Mouse (Mus musculus): ENCODE measurements around the gene Spata16. TPM values are rescaled to one million over a fixed set of nuclear protein-coding genes. Genes with fewer than 3 reads are reported as not detected.

Gene Spata16
- polyA plus RNA-seq, 1 experiment = not detected

DNA sequence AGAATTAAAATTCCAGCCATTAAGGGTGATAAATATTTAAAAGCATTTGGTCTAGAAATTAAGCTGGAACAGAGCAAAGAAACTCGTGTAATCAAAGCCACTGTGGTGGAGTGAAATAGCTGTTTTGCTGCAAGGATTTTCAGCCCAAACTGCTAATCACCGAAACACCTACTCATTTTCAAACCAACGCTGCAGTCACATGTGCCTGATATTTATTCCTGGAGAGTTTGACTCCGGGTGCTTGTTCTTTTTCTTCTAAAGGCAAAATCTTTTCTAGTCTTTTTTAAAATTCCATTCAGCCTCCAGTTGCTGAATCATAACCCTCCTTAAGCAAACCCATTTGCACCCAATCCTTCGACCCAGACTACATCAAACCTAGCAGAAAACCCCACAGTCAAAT, 329.4 kb downstream of the Spata16 start:
- Histone ChIP-seq H3K36me3 (replicated peaks; ENCODE audit: low read length) (no peaks in the 10 kb centered on the region), H3K9me3 (no peaks in the 10 kb centered on the region), H3K4me1 (no peaks in the 10 kb centered on the region), H3K27me3 (replicated peaks) (no peaks in the 10 kb centered on the region), H3K4me3 (replicated peaks) (no peak overlapping the region)
- TF ChIP-seq FLI1 (IDR thresholded peaks at IDR 0.05; ENCODE audit: low read length) = no peak
- TF ChIP-seq GATA1 (IDR thresholded peaks at IDR 0.05; ENCODE audit: borderline replicate concordance, low read length) = no peak

GRCm38 (mm10) chr3:26968852-26969513, 331.6 kb downstream of the Spata16 start:
- H3K4me1 ChIP-seq = no peaks in the 10 kb centered on the region
- no peaks in the 10 kb centered on the region for H3K9me3 ChIP-seq
- no peaks in the 10 kb centered on the region for H3K36me3 ChIP-seq (replicated peaks; ENCODE audit: low read length)
- H3K4me3 ChIP-seq (replicated peaks) = no peak overlapping the region
- no peak for TF ChIP-seq FLI1 (IDR thresholded peaks at IDR 0.05; ENCODE audit: low read length)
- TF ChIP-seq GATA1 (IDR thresholded peaks at IDR 0.05; ENCODE audit: borderline replicate concordance, low read length) = no peak
- H3K27me3 ChIP-seq (replicated peaks) = no peaks in the 10 kb centered on the region

GRCm38 (mm10) chr3:26970529-26970928, 333.1 kb downstream of the Spata16 start:
- TF ChIP-seq GATA1 (IDR thresholded peaks at IDR 0.05; ENCODE audit: borderline replicate concordance, low read length) (no peak), FLI1 (IDR thresholded peaks at IDR 0.05; ENCODE audit: low read length) (no peak)
- no peak overlapping the region for H3K4me3 ChIP-seq (replicated peaks)
- no peaks in the 10 kb centered on the region for H3K36me3 ChIP-seq (replicated peaks; ENCODE audit: low read length)
- no peaks in the 10 kb centered on the region for H3K4me1 ChIP-seq
- no peaks in the 10 kb centered on the region for H3K27me3 ChIP-seq (replicated peaks)
- H3K9me3 ChIP-seq = no peaks in the 10 kb centered on the region

GRCm38 (mm10) chr3:26971276-26971675, 333.9 kb downstream of the Spata16 start:
- Histone ChIP-seq H3K27me3 (replicated peaks) (no peaks in the 10 kb centered on the region), H3K4me1 (no peaks in the 10 kb centered on the region), H3K4me3 (replicated peaks) (no peak overlapping the region), H3K36me3 (replicated peaks; ENCODE audit: low read length) (no peaks in the 10 kb centered on the region), H3K9me3 (no peaks in the 10 kb centered on the region)
- TF ChIP-seq GATA1 (IDR thresholded peaks at IDR 0.05; ENCODE audit: borderline replicate concordance, low read length) (no peak), FLI1 (IDR thresholded peaks at IDR 0.05; ENCODE audit: low read length) (no peak)

DNA sequence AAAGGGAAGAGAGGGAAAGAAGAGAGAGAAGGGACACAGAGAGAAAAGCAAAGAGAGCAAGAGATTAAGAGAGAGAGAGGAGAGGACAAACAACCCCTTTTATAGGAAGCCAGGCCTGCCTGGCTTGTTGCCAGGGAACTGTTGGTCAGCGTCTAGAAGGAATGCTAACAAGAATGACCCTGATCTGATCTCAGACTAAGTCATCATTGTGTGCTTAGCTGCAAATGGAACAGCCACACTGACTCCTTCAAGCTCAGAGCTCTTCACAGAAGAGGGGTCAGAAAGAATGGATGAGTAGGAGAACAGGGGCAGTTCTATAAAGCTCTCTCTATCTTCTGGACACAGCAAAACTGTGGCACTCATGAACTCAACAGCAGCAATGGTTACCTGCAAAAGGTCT, 334.7 kb downstream of the Spata16 start:
- Histone ChIP-seq H3K4me3 (replicated peaks) (no peak overlapping the region), H3K4me1 (no peaks in the 10 kb centered on the region), H3K36me3 (replicated peaks; ENCODE audit: low read length) (no peaks in the 10 kb centered on the region), H3K27me3 (replicated peaks) (no peaks in the 10 kb centered on the region), H3K9me3 (no peaks in the 10 kb centered on the region)
- TF ChIP-seq FLI1 (IDR thresholded peaks at IDR 0.05; ENCODE audit: low read length) = no peak
- TF ChIP-seq GATA1 (IDR thresholded peaks at IDR 0.05; ENCODE audit: borderline replicate concordance, low read length) = no peak

DNA sequence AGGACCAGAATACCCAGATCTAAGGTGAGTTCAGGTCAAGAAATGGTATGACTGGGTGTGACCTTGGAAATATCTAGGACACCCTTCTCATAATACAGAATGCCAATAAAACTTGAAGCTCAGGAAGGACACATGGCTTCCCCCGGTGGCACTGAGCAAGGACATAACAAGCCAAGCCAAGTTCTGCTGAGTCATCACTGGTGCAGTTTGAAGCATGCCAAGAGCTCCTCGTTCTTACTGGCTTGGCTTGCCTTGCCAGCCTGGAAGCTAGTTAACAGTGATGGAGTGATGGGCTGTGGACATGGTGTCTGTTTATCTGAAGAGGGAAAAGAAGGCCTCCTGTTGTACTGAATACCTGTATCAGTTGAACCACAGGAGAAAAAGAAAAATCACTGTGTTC, 342.2 kb downstream of the Spata16 start:
- TF ChIP-seq FLI1 (IDR thresholded peaks at IDR 0.05; ENCODE audit: low read length) = no peak
- no peak for TF ChIP-seq GATA1 (IDR thresholded peaks at IDR 0.05; ENCODE audit: borderline replicate concordance, low read length)

DNA sequence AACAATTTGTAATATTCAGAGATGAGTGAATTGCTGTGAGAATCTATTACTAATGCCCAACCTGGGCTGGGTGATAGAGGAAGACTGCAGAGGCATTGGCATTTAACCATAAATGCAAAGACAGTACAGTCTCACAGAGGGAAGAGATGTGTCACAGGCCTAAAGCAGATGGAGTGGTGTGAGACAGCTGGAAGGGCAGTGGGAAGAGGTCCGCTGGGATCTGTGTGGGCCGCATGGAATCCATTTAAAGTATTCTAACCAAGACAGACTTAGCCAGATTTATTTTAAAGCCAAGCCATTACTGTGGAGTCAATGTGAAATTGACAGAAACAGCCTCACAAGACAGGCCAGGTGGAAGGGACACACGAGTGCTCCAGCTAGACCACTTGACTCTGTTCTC, 343.0 kb downstream of the Spata16 start:
- Histone ChIP-seq H3K27me3 (replicated peaks) (peaks cover 1% of the 10 kb centered on the region), H3K4me1 (no peaks in the 10 kb centered on the region; the same call in 1 of the 2 replicates), H3K9me3 (peaks cover 4% of the 10 kb centered on the region), H3K36me3 (replicated peaks; ENCODE audit: low read length) (no peaks in the 10 kb centered on the region), H3K4me3 (replicated peaks) (no peak overlapping the region)
- no peak for TF ChIP-seq FLI1 (IDR thresholded peaks at IDR 0.05; ENCODE audit: low read length)
- no peak for TF ChIP-seq GATA1 (IDR thresholded peaks at IDR 0.05; ENCODE audit: borderline replicate concordance, low read length)

More for the DNA sequence above, 342.2 kb downstream of the Spata16 start:
- H3K27me3 ChIP-seq (replicated peaks) = peaks cover 1% of the 10 kb centered on the region
- H3K36me3 ChIP-seq (replicated peaks; ENCODE audit: low read length) = no peaks in the 10 kb centered on the region
- H3K4me1 ChIP-seq = no peaks in the 10 kb centered on the region; the same call in 1 of the 2 replicates
- H3K4me3 ChIP-seq (replicated peaks) = no peak overlapping the region
- H3K9me3 ChIP-seq = peaks cover 4% of the 10 kb centered on the region

- TF ChIP-seq FLI1 (IDR thresholded peaks at IDR 0.05; ENCODE audit: low read length) = no peak
- TF ChIP-seq GATA1 (IDR thresholded peaks at IDR 0.05; ENCODE audit: borderline replicate concordance, low read length) = no peak
These were observed 344.7 kb downstream of the Spata16 start for GRCm38 (mm10) chr3:26981979-26982623.

DNA sequence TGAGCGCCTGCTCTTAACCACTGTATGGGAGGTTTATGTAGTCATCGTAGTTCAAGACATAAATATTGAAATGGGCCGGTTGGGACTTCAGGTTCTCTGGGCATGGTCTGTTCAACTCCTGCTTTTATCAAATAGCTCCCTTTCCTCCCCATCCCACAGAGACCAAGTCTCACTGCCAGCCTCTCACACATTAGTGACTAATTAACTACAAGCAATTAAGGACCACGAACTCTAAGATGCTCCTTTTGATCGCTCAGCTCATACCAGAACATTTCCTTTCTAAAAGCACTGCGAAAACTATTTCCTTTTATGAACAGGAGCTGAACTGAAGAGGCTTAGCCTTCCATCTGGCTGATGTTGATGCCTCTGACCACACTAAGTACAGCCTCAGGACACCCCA, 346.3 kb downstream of the Spata16 start:
- Histone ChIP-seq H3K9me3 (peaks cover 10% of the 10 kb centered on the region), H3K4me1 (no peaks in the 10 kb centered on the region; the same call in 1 of the 2 replicates), H3K4me3 (replicated peaks) (no peak overlapping the region), H3K36me3 (replicated peaks; ENCODE audit: low read length) (no peaks in the 10 kb centered on the region), H3K27me3 (replicated peaks) (peaks cover 1% of the 10 kb centered on the region)
- TF ChIP-seq FLI1 (IDR thresholded peaks at IDR 0.05; ENCODE audit: low read length) (no peak), GATA1 (IDR thresholded peaks at IDR 0.05; ENCODE audit: borderline replicate concordance, low read length) (no peak)

More at GRCm38 (mm10) chr3:26981979-26982623, 344.7 kb downstream of the Spata16 start:
- Histone ChIP-seq H3K4me3 (replicated peaks) (no peak overlapping the region), H3K36me3 (replicated peaks; ENCODE audit: low read length) (no peaks in the 10 kb centered on the region), H3K9me3 (peaks cover 4% of the 10 kb centered on the region), H3K4me1 (no peaks in the 10 kb centered on the region; the same call in 1 of the 2 replicates), H3K27me3 (replicated peaks) (peaks cover 1% of the 10 kb centered on the region)

GRCm38 (mm10) chr3:27006844-27007243, 369.4 kb downstream of the Spata16 start:
- TF ChIP-seq FLI1 (IDR thresholded peaks at IDR 0.05; ENCODE audit: low read length) (no peak), GATA1 (IDR thresholded peaks at IDR 0.05; ENCODE audit: borderline replicate concordance, low read length) (no peak)
- H3K9me3 ChIP-seq = peaks cover 8% of the 10 kb centered on the region; the same call in 1 of the 2 replicates
- H3K36me3 ChIP-seq (replicated peaks; ENCODE audit: low read length) = no peaks in the 10 kb centered on the region
- H3K4me1 ChIP-seq = peaks cover 20% of the 10 kb centered on the region
- no peak overlapping the region for H3K4me3 ChIP-seq (replicated peaks)
- H3K27me3 ChIP-seq (replicated peaks) = no peaks in the 10 kb centered on the region

Data from megakaryocyte, embryonic 14.5 days (primary cell).